Mouse (Mus musculus): ENCODE data around the gene Hhat. TPM values are rescaled to one million over a fixed set of nuclear protein-coding genes. Genes with fewer than 3 reads are reported as not detected.

Gene Hhat
- polyA plus RNA-seq, 1 experiment, result 3.4 TPM

DNA sequence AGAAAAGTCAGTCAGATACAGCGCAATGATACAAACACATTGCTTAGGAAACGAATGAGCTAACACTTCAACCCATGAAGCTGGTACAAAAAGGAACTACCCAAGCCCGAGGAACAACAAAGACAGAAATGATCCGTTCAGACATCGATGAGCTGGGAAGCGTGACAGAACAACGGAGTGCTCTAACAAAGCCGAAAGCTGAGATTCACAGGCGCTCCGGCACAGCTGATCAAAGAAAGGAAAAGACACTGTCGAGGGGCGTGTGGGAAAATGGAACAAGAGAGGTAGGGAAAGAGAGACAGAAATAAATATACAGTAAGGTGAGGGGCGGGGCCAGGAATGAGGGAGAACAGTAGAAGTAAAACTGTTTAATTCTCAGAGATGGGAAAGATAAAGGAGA is 15.8 kb downstream of the Hhat start:
- TF ChIP-seq CTCF (IDR thresholded peaks at IDR 0.05; ENCODE audit: extremely low read depth, insufficient read depth, insufficient read length, insufficient replicate concordance) (no peak), POLR2A (IDR thresholded peaks at IDR 0.05; ENCODE audit: low read depth, low read length) (no peak)
- no peaks in the 10 kb centered on the region for H3K36me3 ChIP-seq (ENCODE audit: control insufficient read depth, insufficient read depth, low read length)
- no peak for DNase-seq (ENCODE audit: low read depth in 1 of 2, low spot score in 2 of 2)
- H3K4me3 ChIP-seq (ENCODE audit: extremely low read depth, insufficient read depth, insufficient read length), result no peak overlapping the region
- peaks cover 11% of the 10 kb centered on the region; the same call in 1 of the 2 replicates for H3K4me1 ChIP-seq (ENCODE audit: control insufficient read depth, insufficient read depth, insufficient read length)
- WGBS, result 98% methylated on average over 13 of the region's 13 CpGs
- no peaks in the 10 kb centered on the region for H3K27me3 ChIP-seq (ENCODE audit: control insufficient read depth, insufficient read depth, low read length)
- no peak overlapping the region for H3K27ac ChIP-seq (ENCODE audit: insufficient read depth, low read length)

- DNase-seq (ENCODE audit: low read depth in 1 of 2, low spot score in 2 of 2), result no peak
- TF ChIP-seq CTCF (IDR thresholded peaks at IDR 0.05; ENCODE audit: extremely low read depth, insufficient read depth, insufficient read length, insufficient replicate concordance), result no peak
- no peak for TF ChIP-seq POLR2A (IDR thresholded peaks at IDR 0.05; ENCODE audit: low read depth, low read length)
- 77% methylated on average over 4 of the region's 4 CpGs for WGBS
- Histone ChIP-seq H3K36me3 (ENCODE audit: control insufficient read depth, insufficient read depth, low read length) (no peaks in the 10 kb centered on the region), H3K27ac (ENCODE audit: insufficient read depth, low read length) (no peak overlapping the region), H3K27me3 (ENCODE audit: control insufficient read depth, insufficient read depth, low read length) (no peaks in the 10 kb centered on the region), H3K4me1 (ENCODE audit: control insufficient read depth, insufficient read depth, insufficient read length) (peaks cover 15% of the 10 kb centered on the region; the same call in 1 of the 2 replicates), H3K4me3 (ENCODE audit: extremely low read depth, insufficient read depth, insufficient read length) (no peak overlapping the region)
These were observed 16.8 kb downstream of the Hhat start for GRCm38 (mm10) chr1:192754268-192754667.

DNA sequence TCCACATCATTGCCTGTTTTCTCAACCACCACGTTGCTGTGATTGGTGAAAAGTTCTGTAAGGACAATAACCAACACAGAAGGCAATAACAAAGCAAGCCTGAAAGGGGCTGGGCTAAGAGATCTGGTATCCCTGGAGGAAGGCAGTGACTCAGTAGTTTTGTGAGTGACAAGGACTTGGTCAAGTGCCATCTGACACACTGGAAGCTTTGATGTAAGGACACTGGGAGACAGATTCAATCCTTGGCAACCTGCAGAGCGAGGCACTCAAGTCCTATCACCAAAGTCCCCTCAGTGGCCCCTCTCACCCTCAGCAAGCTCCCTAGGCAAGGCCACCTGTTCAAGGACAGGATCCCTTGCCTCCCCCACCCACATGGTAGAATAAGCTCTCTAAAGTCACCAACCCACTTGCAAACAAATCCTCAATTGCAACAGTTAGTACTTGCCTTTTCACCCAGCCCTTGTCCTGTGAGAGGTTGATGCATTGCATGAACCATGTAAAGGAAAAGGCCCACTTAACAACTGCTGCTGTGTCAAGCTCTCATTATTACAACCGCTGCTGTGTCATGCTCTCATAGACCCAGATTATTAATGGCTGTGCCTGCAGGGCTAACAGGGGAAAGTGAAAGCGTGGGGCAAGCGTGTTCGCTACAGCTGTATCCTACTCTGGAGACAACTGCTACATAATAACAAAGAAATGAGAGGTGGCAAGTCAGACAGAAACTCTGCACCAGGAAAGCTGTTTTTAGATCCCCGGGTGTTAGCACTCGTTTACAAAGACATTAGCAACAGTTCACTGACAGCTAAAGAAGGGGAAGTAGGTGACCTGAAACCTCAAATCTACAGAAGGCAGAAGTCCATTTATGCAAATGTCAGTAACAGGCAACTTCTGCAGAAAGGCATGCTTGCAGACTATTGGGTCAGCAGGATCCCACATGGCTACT is 18.1 kb downstream of the Hhat start:
- Histone ChIP-seq H3K36me3 (ENCODE audit: control insufficient read depth, insufficient read depth, low read length) (no peaks in the 10 kb centered on the region), H3K27ac (ENCODE audit: insufficient read depth, low read length) (peak overlapping the region; percentile 67), H3K27me3 (ENCODE audit: control insufficient read depth, insufficient read depth, low read length) (no peaks in the 10 kb centered on the region), H3K4me3 (ENCODE audit: extremely low read depth, insufficient read depth, insufficient read length) (peak overlapping the region; percentile 2; the same call in 1 of the 2 replicates), H3K4me1 (ENCODE audit: control insufficient read depth, insufficient read depth, insufficient read length) (peaks cover 22% of the 10 kb centered on the region; the same call in 1 of the 2 replicates)
- TF ChIP-seq CTCF (IDR thresholded peaks at IDR 0.05; ENCODE audit: extremely low read depth, insufficient read depth, insufficient read length, insufficient replicate concordance) (no peak), POLR2A (IDR thresholded peaks at IDR 0.05; ENCODE audit: low read depth, low read length) (no peak)
- DNase-seq (ENCODE audit: low read depth in 1 of 2, low spot score in 2 of 2), result peak; percentile 55 to 66
- 6% methylated on average over 8 of the region's 8 CpGs for WGBS

- no peak for TF ChIP-seq CTCF (IDR thresholded peaks at IDR 0.05; ENCODE audit: extremely low read depth, insufficient read depth, insufficient read length, insufficient replicate concordance)
- no peak for TF ChIP-seq POLR2A (IDR thresholded peaks at IDR 0.05; ENCODE audit: low read depth, low read length)
- no peak overlapping the region for H3K27ac ChIP-seq (ENCODE audit: insufficient read depth, low read length)
- no peak overlapping the region for H3K4me3 ChIP-seq (ENCODE audit: extremely low read depth, insufficient read depth, insufficient read length)
- WGBS, result 55% methylated on average over 4 of the region's 4 CpGs
- no peak for DNase-seq (ENCODE audit: low read depth in 1 of 2, low spot score in 2 of 2)
- no peaks in the 10 kb centered on the region for H3K27me3 ChIP-seq (ENCODE audit: control insufficient read depth, insufficient read depth, low read length)
- H3K4me1 ChIP-seq (ENCODE audit: control insufficient read depth, insufficient read depth, insufficient read length), result peaks cover 26% of the 10 kb centered on the region; the same call in 1 of the 2 replicates
- H3K36me3 ChIP-seq (ENCODE audit: control insufficient read depth, insufficient read depth, low read length), result no peaks in the 10 kb centered on the region
These were observed 21.0 kb downstream of the Hhat start for GRCm38 (mm10) chr1:192750042-192750437.

- Histone ChIP-seq H3K4me3 (ENCODE audit: extremely low read depth, insufficient read depth, insufficient read length) (no peak overlapping the region), H3K27ac (ENCODE audit: insufficient read depth, low read length) (no peak overlapping the region), H3K4me1 (ENCODE audit: control insufficient read depth, insufficient read depth, insufficient read length) (peaks cover 26% of the 10 kb centered on the region; the same call in 1 of the 2 replicates), H3K36me3 (ENCODE audit: control insufficient read depth, insufficient read depth, low read length) (no peaks in the 10 kb centered on the region), H3K27me3 (ENCODE audit: control insufficient read depth, insufficient read depth, low read length) (no peaks in the 10 kb centered on the region)
- WGBS, result 73% methylated on average over 6 of the region's 6 CpGs
- no peak for DNase-seq (ENCODE audit: low read depth in 1 of 2, low spot score in 2 of 2)
- no peak for TF ChIP-seq CTCF (IDR thresholded peaks at IDR 0.05; ENCODE audit: extremely low read depth, insufficient read depth, insufficient read length, insufficient replicate concordance)
- TF ChIP-seq POLR2A (IDR thresholded peaks at IDR 0.05; ENCODE audit: low read depth, low read length), result no peak
These were observed 21.6 kb downstream of the Hhat start for GRCm38 (mm10) chr1:192749270-192750041.

DNA sequence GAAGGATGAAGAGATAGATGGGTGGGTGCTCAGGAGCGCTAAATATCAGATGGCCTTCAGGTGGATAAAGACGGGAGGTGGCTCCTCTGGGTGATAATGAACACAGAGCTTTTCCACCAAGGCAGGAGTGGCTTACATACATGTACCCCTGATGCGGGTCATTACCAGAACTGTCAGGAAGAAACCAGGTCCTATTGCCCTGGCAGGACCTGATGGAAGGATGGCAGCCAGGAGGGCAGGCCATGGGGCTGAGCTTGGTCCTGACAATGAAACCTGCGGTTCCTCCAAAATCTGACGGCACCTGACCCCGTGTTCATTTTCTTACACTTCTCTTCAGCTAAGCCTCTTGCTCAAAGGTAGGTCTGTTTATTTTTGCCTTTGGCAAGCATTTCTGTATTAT is 24.8 kb downstream of the Hhat start:
- H3K27ac ChIP-seq (ENCODE audit: insufficient read depth, low read length), result no peak overlapping the region
- H3K4me3 ChIP-seq (ENCODE audit: extremely low read depth, insufficient read depth, insufficient read length), result no peak overlapping the region
- H3K36me3 ChIP-seq (ENCODE audit: control insufficient read depth, insufficient read depth, low read length), result no peaks in the 10 kb centered on the region
- DNase-seq (ENCODE audit: low read depth in 1 of 2, low spot score in 2 of 2), result no peak
- no peaks in the 10 kb centered on the region for H3K27me3 ChIP-seq (ENCODE audit: control insufficient read depth, insufficient read depth, low read length)
- H3K4me1 ChIP-seq (ENCODE audit: control insufficient read depth, insufficient read depth, insufficient read length), result peaks cover 18% of the 10 kb centered on the region; the same call in 1 of the 2 replicates
- 91% methylated on average over 6 of the region's 6 CpGs for WGBS
- no peak for TF ChIP-seq CTCF (IDR thresholded peaks at IDR 0.05; ENCODE audit: extremely low read depth, insufficient read depth, insufficient read length, insufficient replicate concordance)
- no peak for TF ChIP-seq POLR2A (IDR thresholded peaks at IDR 0.05; ENCODE audit: low read depth, low read length)

Data from spleen, adult 2 months (tissue).